ENCODE assay signal across 8 mouse cellular contexts in genomic region chrX:58030835-58031670, GRCm38 (mm10). TPM values are rescaled to one million over a fixed set of nuclear protein-coding genes. Genes with fewer than 3 reads are reported as not detected.
DNase-seq lines count a peak whose midpoint lies in the region; ATAC-seq lines count a peak whose summit lies in the region.

No protein-coding gene starts in this region.

- peak overlapping the region; percentile 48 for H3K4me2 ChIP-seq in kidney, embryonic 14.5 days (replicated peaks; ENCODE audit: low read depth, low read length)
- H3K4me2 ChIP-seq in forebrain, embryonic 15.5 days (replicated peaks) = peak overlapping the region; percentile 58

- H3K9ac ChIP-seq in kidney, embryonic 14.5 days (ENCODE audit: low read depth, low read length) = no peak overlapping the region
- H3K9ac ChIP-seq in forebrain, embryonic 15.5 days (replicated peaks) = peak overlapping the region; percentile 48

- 25% methylated on average over 44 of the region's 56 CpGs for WGBS in kidney, embryonic 14.5 days
- WGBS in forebrain, embryonic 15.5 days = 23% methylated on average over 55 of the region's 56 CpGs
- WGBS in midbrain, embryonic 10.5 days = 15% methylated on average over 56 of the region's 56 CpGs

- no peaks in the 10 kb centered on the region for H3K4me1 ChIP-seq in kidney, embryonic 14.5 days (ENCODE audit: control insufficient read depth, insufficient read depth, low read length)
- peaks cover 19% of the 10 kb centered on the region for H3K4me1 ChIP-seq in forebrain, embryonic 15.5 days
- H3K4me1 ChIP-seq in midbrain, embryonic 10.5 days = peaks cover 24% of the 10 kb centered on the region

- no peak overlapping the region for H3K27ac ChIP-seq in kidney, embryonic 14.5 days (ENCODE audit: low read depth, low read length)
- H3K27ac ChIP-seq in forebrain, embryonic 15.5 days (replicated peaks) = peak overlapping the region; percentile 82
- peak overlapping the region; percentile 86 for H3K27ac ChIP-seq in midbrain, embryonic 10.5 days (replicated peaks)

- H3K36me3 ChIP-seq in kidney, embryonic 14.5 days (ENCODE audit: control insufficient read depth, insufficient read depth, low read length) = no peaks in the 10 kb centered on the region
- H3K36me3 ChIP-seq in forebrain, embryonic 15.5 days = no peaks in the 10 kb centered on the region
- H3K36me3 ChIP-seq in midbrain, embryonic 10.5 days = no peaks in the 10 kb centered on the region

- H3K27me3 ChIP-seq in kidney, embryonic 14.5 days (ENCODE audit: control insufficient read depth, insufficient read depth, low read length) = peaks cover 52% of the 10 kb centered on the region
- H3K27me3 ChIP-seq in forebrain, embryonic 15.5 days = peaks cover 12% of the 10 kb centered on the region
- peaks cover 80% of the 10 kb centered on the region for H3K27me3 ChIP-seq in midbrain, embryonic 10.5 days (ENCODE audit: low read depth, poor library complexity, severe bottlenecking)

- no peak for DNase-seq in kidney, adult 11 months
- peak; percentile 42 for DNase-seq in cerebellum, adult 11 months
- DNase-seq in midbrain, embryonic 10.5 days (ENCODE audit: low spot score) = peak; percentile 60
- no peak for DNase-seq in urinary bladder, postnatal 4 days (ENCODE audit: low spot score in 2 of 2)
- no peak for DNase-seq in ovary, postnatal 10 days (ENCODE audit: low spot score)

- peak; percentile 53; the same call in 1 of the 2 replicates for ATAC-seq in kidney, embryonic 14.5 days (ENCODE audit: low FRiP score, low TSS enrichment)
- peak; percentile 57 for ATAC-seq in forebrain, embryonic 15.5 days (replicated peaks)
- no peak for ATAC-seq in CD4-positive, CD25-positive, alpha-beta regulatory T cell, adult 4 months

- peak overlapping the region; percentile 29 for H3K4me3 ChIP-seq in kidney, embryonic 14.5 days (ENCODE audit: low read length)
- H3K4me3 ChIP-seq in forebrain, embryonic 15.5 days = peak overlapping the region; percentile 45
- peak overlapping the region; percentile 62 for H3K4me3 ChIP-seq in midbrain, embryonic 10.5 days

- no peaks in the 10 kb centered on the region for H3K9me3 ChIP-seq in kidney, embryonic 14.5 days (ENCODE audit: control insufficient read depth, low read length)
- H3K9me3 ChIP-seq in forebrain, embryonic 15.5 days = no peaks in the 10 kb centered on the region
- H3K9me3 ChIP-seq in midbrain, embryonic 10.5 days (replicated peaks) = peaks cover 18% of the 10 kb centered on the region; the same call in 1 of the 2 replicates

RNA-seq across cellular contexts. Expression of gene Zic3, which starts 8.6 kb away (rescaled TPM):
- not detected in 2 replicates for polyA plus RNA-seq in kidney, embryonic 14.5 days (2014; fragmentation: Nextera tagmentation; extraction: Ambion mirVana)
- 13.7 and 14.4 TPM in 2 replicates for polyA plus RNA-seq in forebrain, embryonic 15.5 days (2015; fragmentation: Nextera tagmentation; extraction: Ambion mirVana)
- polyA plus RNA-seq in midbrain, embryonic 10.5 days (2016; fragmentation: Nextera tagmentation; extraction: Ambion mirVana) = 16.9 and 20.2 TPM in 2 replicates
- under 1 TPM in 1 of 2 experiments, not detected in 1; 0.17 TPM for polyA plus RNA-seq in CD4-positive, CD25-positive, alpha-beta regulatory T cell, adult 4 months (2017; shearing (Covaris generic))

Comparison
In these comparisons a context has a peak if more than half of its experiments do, and no peak if none do; other contexts are left out.
1. DNase-seq: peak in cerebellum, adult 11 months (single experiment) and midbrain, embryonic 10.5 days (single experiment); none in kidney, adult 11 months (single experiment), urinary bladder, postnatal 4 days (0 of 2) and ovary, postnatal 10 days (single experiment).
2. RNA of gene Zic3, which starts 8.6 kb away (polyA plus RNA-seq): 16.9 to 20.2 TPM in midbrain, embryonic 10.5 days and 13.7 to 14.4 TPM in forebrain, embryonic 15.5 days; 0.17 TPM in CD4-positive, CD25-positive, alpha-beta regulatory T cell, adult 4 months and not detected in kidney, embryonic 14.5 days; every median in the first group is over 10 times any median in the second.
3. Peak in every context shown above with its lines, with median percentiles within 50 percentile points of each other: H3K4me3 ChIP-seq.